ENCODE assay signal across 8 mouse cellular contexts in the genomic region with DNA sequence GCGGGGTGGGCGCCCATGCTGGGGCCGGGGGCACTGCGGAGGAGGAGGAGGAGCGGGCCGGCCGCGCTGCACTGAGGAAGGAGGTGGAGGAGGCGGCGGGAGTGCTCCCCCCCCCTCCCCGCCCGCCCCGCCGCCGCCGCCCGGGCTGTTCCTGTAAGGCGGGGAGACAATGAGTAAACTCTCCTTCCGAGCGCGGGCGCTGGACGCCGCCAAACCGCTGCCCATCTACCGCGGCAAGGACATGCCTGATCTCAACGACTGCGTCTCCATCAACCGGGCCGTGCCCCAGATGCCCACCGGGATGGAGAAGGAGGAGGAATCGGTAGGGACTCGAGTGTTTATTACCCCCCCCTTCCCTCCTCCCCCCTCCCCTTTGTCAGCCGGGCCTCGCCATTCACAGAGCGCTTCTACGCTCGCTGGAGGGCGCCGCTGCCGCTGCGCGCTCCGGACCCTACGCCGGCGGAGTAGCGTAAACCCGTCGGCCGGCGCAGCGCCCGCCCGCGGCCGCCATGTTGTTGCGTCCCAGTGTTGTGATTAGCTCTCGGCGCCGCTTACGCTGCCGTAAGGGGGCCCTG. TPM values are rescaled to one million over a fixed set of nuclear protein-coding genes. Genes with fewer than 3 reads are reported as not detected.
DNase-seq lines count a peak whose midpoint lies in the region; ATAC-seq and TF ChIP-seq lines count a peak whose summit lies in the region.

No protein-coding gene starts in this region.

- peaks cover 68% of the 10 kb centered on the region for H3K4me1 ChIP-seq in E14TG2a.4 (replicated peaks; ENCODE audit: low read depth, low read length)
- 0 out of 2 replicates have a peak, but pooled peaks cover 5% of the 10 kb centered on the region for H3K4me1 ChIP-seq in forebrain, embryonic 11.5 days (replicated peaks; ENCODE audit: control insufficient read depth, insufficient read depth, low read length)
- H3K4me1 ChIP-seq in heart, embryonic 16.5 days (ENCODE audit: control insufficient read depth, insufficient read depth, low read length), result peaks cover 5% of the 10 kb centered on the region
- peaks cover 21% of the 10 kb centered on the region for H3K4me1 ChIP-seq in liver, embryonic 15.5 days (replicated peaks)
- H3K4me1 ChIP-seq in neural tube, embryonic 14.5 days (ENCODE audit: control insufficient read depth, insufficient read depth, low read length), result 0 out of 2 replicates have a peak, but pooled peaks cover 6% of the 10 kb centered on the region

- H3K9ac ChIP-seq in forebrain, embryonic 11.5 days (ENCODE audit: low read length), result peak overlapping the region; percentile 97
- peak overlapping the region; percentile 96 for H3K9ac ChIP-seq in heart, embryonic 16.5 days (ENCODE audit: low read length)
- H3K9ac ChIP-seq in liver, embryonic 15.5 days, result peak overlapping the region; percentile 91
- peak overlapping the region; percentile 94 for H3K9ac ChIP-seq in neural tube, embryonic 14.5 days (replicated peaks; ENCODE audit: low read depth, low read length)

- TF ChIP-seq CTCF in E14TG2a.4 (conservative IDR thresholded peaks at IDR 0.05; ENCODE audit: low read length), result no peak

- no peaks in the 10 kb centered on the region for H3K9me3 ChIP-seq in E14TG2a.4 (ENCODE audit: low read length)
- no peaks in the 10 kb centered on the region for H3K9me3 ChIP-seq in forebrain, embryonic 11.5 days (ENCODE audit: control insufficient read depth, low read length)
- no peaks in the 10 kb centered on the region for H3K9me3 ChIP-seq in heart, embryonic 16.5 days (replicated peaks; ENCODE audit: control insufficient read depth, low read length)
- no peaks in the 10 kb centered on the region for H3K9me3 ChIP-seq in liver, embryonic 15.5 days (replicated peaks)
- H3K9me3 ChIP-seq in neural tube, embryonic 14.5 days (ENCODE audit: control insufficient read depth, low read length), result no peaks in the 10 kb centered on the region

- H3K27ac ChIP-seq in forebrain, embryonic 11.5 days (ENCODE audit: low read depth, low read length), result peak overlapping the region; percentile 99
- H3K27ac ChIP-seq in heart, embryonic 16.5 days (ENCODE audit: low read length), result peak overlapping the region; percentile 99
- peak overlapping the region; percentile 97 for H3K27ac ChIP-seq in liver, embryonic 15.5 days (replicated peaks)
- H3K27ac ChIP-seq in neural tube, embryonic 14.5 days (ENCODE audit: low read depth, low read length), result peak overlapping the region; percentile 100

- H3K27me3 ChIP-seq in E14TG2a.4 (ENCODE audit: insufficient read depth, low read length), result no peaks in the 10 kb centered on the region
- H3K27me3 ChIP-seq in forebrain, embryonic 11.5 days (ENCODE audit: control insufficient read depth, insufficient read depth, low read length), result no peaks in the 10 kb centered on the region
- no peaks in the 10 kb centered on the region for H3K27me3 ChIP-seq in heart, embryonic 16.5 days (ENCODE audit: control insufficient read depth, insufficient read depth, low read length)
- H3K27me3 ChIP-seq in liver, embryonic 15.5 days, result peaks cover 19% of the 10 kb centered on the region
- H3K27me3 ChIP-seq in neural tube, embryonic 14.5 days (ENCODE audit: control insufficient read depth, insufficient read depth, low read length), result no peaks in the 10 kb centered on the region; the same call in 1 of the 2 replicates

- peak overlapping the region; percentile 82; the same call in 1 of the 2 replicates for H3K4me2 ChIP-seq in forebrain, embryonic 11.5 days (ENCODE audit: low read depth, low read length, severe bottlenecking)
- H3K4me2 ChIP-seq in heart, embryonic 16.5 days (ENCODE audit: low read depth, low read length), result peak overlapping the region; percentile 89
- peak overlapping the region; percentile 93 for H3K4me2 ChIP-seq in liver, embryonic 15.5 days
- H3K4me2 ChIP-seq in neural tube, embryonic 14.5 days (ENCODE audit: low read depth, low read length), result peak overlapping the region; percentile 52; the same call in 1 of the 2 replicates

- no peaks in the 10 kb centered on the region for H3K36me3 ChIP-seq in E14TG2a.4 (ENCODE audit: insufficient read depth, low read length)
- H3K36me3 ChIP-seq in forebrain, embryonic 11.5 days (ENCODE audit: control insufficient read depth, insufficient read depth, low read length), result no peaks in the 10 kb centered on the region
- H3K36me3 ChIP-seq in heart, embryonic 16.5 days (ENCODE audit: control insufficient read depth, insufficient read depth), result no peaks in the 10 kb centered on the region
- H3K36me3 ChIP-seq in liver, embryonic 15.5 days (replicated peaks), result no peaks in the 10 kb centered on the region
- no peaks in the 10 kb centered on the region for H3K36me3 ChIP-seq in neural tube, embryonic 14.5 days (ENCODE audit: control insufficient read depth, insufficient read depth, low read length)

- WGBS in forebrain, embryonic 11.5 days, result under 1% methylated on average over 44 of the region's 64 CpGs
- WGBS in heart, embryonic 16.5 days, result under 1% methylated on average over 34 of the region's 64 CpGs
- under 1% methylated on average over 51 of the region's 64 CpGs for WGBS in liver, embryonic 15.5 days (ENCODE audit: insufficient replicate concordance)
- under 1% methylated on average over 42 of the region's 64 CpGs for WGBS in neural tube, embryonic 14.5 days

- DNase-seq in c-Kit-positive CD71-positive TER-119-negative erythroid progenitor cells, embryonic 14.5 days (ENCODE audit: low read depth), result peak; percentile 75
- peak; percentile 97 for DNase-seq in forebrain, embryonic 11.5 days (ENCODE audit: low spot score)
- DNase-seq in kidney, postnatal 36 days, result peak; percentile 92 to 94
- DNase-seq in testis, postnatal 10 days (ENCODE audit: low spot score), result peak; percentile 93

- peak; percentile 89 for ATAC-seq in forebrain, embryonic 11.5 days (replicated peaks; ENCODE audit: low FRiP score)
- ATAC-seq in heart, embryonic 16.5 days (replicated peaks; ENCODE audit: extremely low read depth, insufficient read depth, low FRiP score), result peak; percentile 82
- ATAC-seq in liver, embryonic 15.5 days (ENCODE audit: insufficient read depth), result peak; percentile 81
- ATAC-seq in neural tube, embryonic 14.5 days (ENCODE audit: low read depth), result peak; percentile 90

- peak overlapping the region; percentile 97 for H3K4me3 ChIP-seq in E14TG2a.4 (replicated peaks; ENCODE audit: low read length)
- peak overlapping the region; percentile 87 for H3K4me3 ChIP-seq in forebrain, embryonic 11.5 days (ENCODE audit: low read depth, low read length)
- H3K4me3 ChIP-seq in heart, embryonic 16.5 days (ENCODE audit: low read length), result peak overlapping the region; percentile 88
- peak overlapping the region; percentile 86 for H3K4me3 ChIP-seq in liver, embryonic 15.5 days (replicated peaks)
- peak overlapping the region; percentile 87 for H3K4me3 ChIP-seq in neural tube, embryonic 14.5 days (ENCODE audit: low read depth, low read length)

RNA-seq across cellular contexts. Expression of a gene that starts 0.4 kb away (rescaled TPM):
- 12.3 and 14.4 TPM in 2 replicates for polyA plus RNA-seq in forebrain, embryonic 11.5 days (2014; fragmentation: Nextera tagmentation; extraction: Ambion mirVana)
- polyA plus RNA-seq in heart, embryonic 16.5 days (2015; fragmentation: Nextera tagmentation; extraction: Ambion mirVana), result 4.3 and 4.6 TPM in 2 replicates
- 2.0 and 2.1 TPM in 2 replicates for polyA plus RNA-seq in liver, embryonic 15.5 days (2015; fragmentation: Nextera tagmentation; extraction: Ambion mirVana)
- 19.6 and 20.7 TPM in 2 replicates for polyA plus RNA-seq in neural tube, embryonic 14.5 days (2014; fragmentation: Nextera tagmentation; extraction: Ambion mirVana)

Comparison
In these comparisons a context has a peak if more than half of its experiments do, and no peak if none do; other contexts are left out.
1. Peak in every context shown above with its lines: DNase-seq, ATAC-seq, H3K4me3 ChIP-seq and H3K27ac ChIP-seq.